Mouse (Mus musculus): ENCODE measurements around the gene Upk1a.
A peak's percentile ranks its signal among the peaks of the same experiment; 100 is the strongest.

Upk1a gene

DNA sequence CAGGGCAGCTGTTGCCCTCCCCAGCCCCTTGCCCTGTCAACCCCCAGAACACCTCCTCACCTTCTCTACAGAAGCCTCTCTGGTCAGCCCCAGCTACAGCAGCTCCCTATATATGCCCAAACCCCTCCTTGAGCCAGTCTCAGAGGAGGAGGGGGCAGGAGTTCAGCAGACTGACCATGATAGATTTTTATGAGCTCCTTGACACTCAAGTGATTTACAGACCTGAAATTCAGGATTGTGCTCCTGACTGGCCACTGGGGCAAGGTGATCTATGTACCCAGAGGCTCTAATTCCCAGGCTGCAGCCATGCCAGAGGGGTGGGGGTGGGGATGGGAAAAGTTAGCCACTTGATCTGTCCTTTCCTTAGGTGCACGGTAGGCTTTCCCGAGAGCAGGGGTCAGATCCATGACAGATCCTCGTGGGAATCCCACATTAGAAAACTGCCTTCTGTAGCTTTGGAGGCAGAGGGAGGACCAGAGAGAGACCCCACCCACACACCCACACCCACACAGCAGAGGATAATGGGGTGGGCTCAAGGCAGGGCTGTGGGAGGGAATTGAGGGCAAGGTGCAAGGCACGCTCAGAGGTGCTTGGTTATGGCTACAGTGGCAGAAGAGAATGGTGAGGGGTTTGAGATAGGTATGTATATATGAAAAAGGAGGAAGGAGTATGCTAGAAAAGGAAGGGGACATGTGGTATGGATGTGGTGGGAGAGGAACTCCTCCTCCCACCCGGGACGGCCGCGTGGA, at the start of gene Upk1a:
Gene Upk1a (minus strand): TSS at position 194 of the 749 bp plus-strand sequence.
- DNase-seq (ENCODE audit: low read depth, low spot score) = no peak

DNA sequence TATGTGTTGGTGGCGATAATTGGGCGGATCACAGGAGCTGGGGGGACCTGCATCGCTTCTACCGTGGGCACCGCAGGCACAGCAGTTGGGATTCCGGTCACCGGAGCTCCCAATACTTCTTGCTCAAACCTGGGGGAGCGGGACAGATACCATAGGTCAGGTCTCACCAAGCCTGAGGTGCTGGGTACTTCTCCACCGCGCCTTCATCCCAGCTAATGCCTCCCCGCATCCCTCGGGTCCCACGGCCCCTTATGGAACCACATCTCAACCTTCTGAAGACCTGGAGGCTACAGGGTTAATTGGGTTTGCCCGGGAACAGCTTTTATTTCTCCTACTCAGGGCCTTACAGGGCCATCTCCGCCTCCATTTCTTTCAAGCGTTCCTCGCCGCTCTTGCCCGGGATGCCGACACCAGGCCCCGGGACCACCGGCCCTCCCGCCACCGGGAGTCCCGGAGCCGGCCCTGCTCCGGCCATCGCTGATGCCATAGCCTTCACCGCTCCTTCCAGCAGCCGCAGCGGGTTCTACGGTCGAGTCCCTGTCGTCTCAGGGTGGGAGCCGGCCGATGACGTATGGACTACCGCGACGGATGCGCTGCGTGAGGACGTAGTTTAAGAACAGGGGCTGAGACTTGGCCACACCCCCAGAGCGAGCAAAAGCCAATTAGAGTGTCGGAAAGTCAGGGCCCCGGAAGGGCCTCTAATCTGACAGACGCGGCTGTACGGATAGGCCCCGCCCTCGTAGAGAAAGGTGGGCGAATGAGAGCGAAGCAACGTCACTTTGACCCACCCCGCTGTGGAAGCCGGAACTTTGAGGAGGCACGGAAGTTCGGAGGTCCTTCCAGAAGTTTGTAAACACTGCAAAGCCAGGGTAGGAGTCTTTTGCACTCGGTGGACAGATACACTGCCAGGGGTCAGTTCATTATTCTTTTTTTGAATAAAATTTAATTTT, 37.2 kb upstream of the Upk1a start, which contains the start of gene Rbm42:
Gene Rbm42 (minus strand): TSS at position 727 of the 950 bp plus-strand sequence.
- peak; percentile 99 for DNase-seq (ENCODE audit: low read depth, low spot score)

DNA sequence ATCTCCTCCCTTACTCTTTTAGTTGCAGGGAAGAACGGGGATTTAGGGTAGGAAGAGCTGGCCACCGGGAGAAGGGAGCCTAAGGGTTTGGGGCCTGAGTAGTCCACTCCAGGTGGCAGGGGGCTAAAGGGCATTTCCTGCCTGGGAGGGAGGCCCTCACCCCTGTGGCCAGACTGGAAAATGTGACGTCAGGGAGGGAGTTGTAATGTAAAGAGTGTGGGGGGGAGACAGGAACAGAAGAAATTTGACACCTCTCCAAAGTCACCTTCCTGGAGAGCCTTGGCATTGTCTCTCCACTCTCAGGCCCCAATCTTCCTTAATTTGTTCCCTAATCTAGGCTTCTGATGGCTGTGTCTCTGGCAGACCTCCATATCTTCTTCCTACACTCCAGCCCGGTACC, 26.4 kb upstream of the Upk1a start:
- DNase-seq (ENCODE audit: low read depth, low spot score) = no peak

GRCm38 (mm10) chr7:30636395-30636794, 23.7 kb upstream of the Upk1a start:
- DNase-seq (ENCODE audit: low read depth, low spot score) = no peak

DNA sequence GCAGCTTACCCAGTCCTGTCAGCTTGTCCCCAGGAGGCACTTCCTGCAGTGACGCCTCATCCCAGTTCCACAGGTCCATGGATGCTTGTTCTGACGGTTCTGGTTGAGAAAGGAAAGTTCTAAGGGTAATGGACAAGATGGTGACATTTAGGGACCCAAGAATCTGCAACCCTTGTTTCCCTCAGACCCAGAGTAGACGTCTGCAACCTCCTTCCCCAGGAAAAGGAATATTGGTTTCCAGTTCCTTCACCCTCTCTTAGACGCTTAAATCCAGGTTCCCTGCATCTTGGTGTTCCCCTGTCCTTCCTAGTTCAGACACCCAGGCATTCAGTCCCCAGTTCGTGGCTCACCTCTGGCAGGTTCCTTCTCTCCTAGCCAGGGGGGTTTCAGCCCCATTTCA, 23.1 kb upstream of the Upk1a start, which contains the start of gene Etv2:
Gene Etv2 (minus strand): TSS at position 101 of the 400 bp plus-strand sequence.
- no peak for DNase-seq (ENCODE audit: low read depth, low spot score)

- DNase-seq (ENCODE audit: low read depth, low spot score) = peak; percentile 72
Observed at GRCm38 (mm10) chr7:30634621-30635020, 22.0 kb upstream of the Upk1a start.

GRCm38 (mm10) chr7:30633762-30634412, 21.2 kb upstream of the Upk1a start:
- no peak for DNase-seq (ENCODE audit: low read depth, low spot score)

DNA sequence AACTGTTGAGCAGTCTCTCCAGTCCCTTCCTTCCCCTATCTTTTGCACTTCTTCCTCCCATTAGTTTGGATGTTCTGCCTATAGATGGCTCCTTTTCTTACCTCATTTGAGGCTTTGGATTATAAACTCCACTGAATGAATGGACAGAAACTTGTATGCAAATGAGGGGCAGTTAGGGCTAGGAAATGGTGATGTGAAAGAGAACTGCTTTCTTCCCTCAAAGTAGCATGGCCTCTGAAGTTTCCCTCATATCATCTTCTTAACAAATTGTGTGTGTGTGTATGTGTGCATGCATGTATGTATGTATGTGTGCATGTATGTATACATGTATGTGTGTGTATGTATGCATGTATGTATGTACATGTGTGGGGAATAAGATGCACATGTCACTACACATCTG, 16.4 kb upstream of the Upk1a start:
- no peak for DNase-seq (ENCODE audit: low read depth, low spot score)

- no peak for DNase-seq (ENCODE audit: low read depth, low spot score)
Observed at GRCm38 (mm10) chr7:30626647-30627046, 14.0 kb upstream of the Upk1a start.

DNA sequence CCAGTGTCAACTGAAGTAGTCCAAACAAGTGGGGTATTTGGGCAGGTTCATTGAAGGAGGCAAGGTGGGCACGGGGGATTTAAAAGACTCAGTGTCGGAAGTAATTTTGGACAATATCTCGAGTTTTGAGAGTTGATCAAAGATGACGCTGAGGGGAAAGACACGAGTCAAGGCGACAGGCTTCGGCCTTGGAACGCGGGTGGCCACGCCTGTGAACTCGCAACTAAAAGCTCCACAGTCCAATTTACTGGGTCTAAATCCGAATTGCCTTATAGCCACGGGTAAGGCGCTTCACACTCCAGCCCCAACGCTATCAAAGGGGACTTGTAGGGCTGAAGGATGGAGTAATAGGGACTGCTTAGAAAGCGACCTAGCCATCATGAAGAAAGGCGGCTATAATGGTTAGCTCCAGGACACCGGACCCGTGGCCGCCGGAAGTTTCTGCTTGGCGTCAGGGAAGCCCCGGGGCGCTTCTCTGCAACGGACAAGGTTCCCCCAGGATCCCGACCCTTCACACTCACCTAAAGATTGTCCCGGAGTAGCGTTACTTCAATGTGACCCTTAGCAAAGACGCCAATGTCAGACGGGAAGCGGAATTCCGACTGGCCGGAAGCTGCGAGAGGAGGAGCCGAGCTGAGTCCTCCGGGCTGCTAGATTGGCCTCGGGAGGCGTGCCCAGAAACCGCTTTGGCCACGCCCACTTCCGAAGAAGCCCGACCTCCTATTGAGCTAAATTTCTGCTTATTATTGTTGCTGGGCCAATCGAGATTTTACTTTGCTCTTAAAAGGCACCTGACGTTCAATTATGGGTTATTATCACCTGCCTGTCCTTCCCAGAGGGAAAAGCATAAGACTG, 13.1 kb upstream of the Upk1a start, which contains the start of gene Cox6b1:
Gene Cox6b1 (minus strand): TSS at position 622 of the 855 bp plus-strand sequence.
- DNase-seq (ENCODE audit: low read depth, low spot score) = peak; percentile 96

- DNase-seq (ENCODE audit: low read depth, low spot score) = peak; percentile 63
Observed at GRCm38 (mm10) chr7:30619202-30619601, 6.6 kb upstream of the Upk1a start.

- no peak for DNase-seq (ENCODE audit: low read depth, low spot score)
Observed at GRCm38 (mm10) chr7:30618658-30619057, 6.0 kb upstream of the Upk1a start.

GRCm38 (mm10) chr7:30615049-30615760, 2.6 kb upstream of the Upk1a start:
- no peak for DNase-seq (ENCODE audit: low read depth, low spot score)

DNA sequence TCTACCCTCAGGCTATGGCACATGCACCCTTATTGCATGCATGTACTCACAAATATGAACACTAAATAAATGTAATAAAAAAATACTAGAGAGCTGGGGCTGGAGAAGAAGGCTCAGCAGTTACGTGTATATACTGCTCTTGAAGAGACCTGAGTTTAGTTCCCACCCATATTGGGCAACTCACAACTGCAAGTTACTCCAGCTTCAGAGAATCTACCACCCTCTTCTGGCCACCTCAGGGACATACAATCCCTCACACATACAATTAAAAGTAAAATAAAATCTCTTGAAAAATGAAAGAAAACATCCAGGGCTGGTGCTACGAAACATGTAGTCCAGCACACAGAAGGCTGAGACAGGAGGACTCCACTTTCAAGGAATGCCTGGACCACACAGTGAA, 1.8 kb upstream of the Upk1a start:
- DNase-seq (ENCODE audit: low read depth, low spot score) = peak; percentile 63

GRCm38 (mm10) chr7:30613529-30614112, 974 bp upstream of the Upk1a start:
- peak; percentile 79 for DNase-seq (ENCODE audit: low read depth, low spot score)

DNA sequence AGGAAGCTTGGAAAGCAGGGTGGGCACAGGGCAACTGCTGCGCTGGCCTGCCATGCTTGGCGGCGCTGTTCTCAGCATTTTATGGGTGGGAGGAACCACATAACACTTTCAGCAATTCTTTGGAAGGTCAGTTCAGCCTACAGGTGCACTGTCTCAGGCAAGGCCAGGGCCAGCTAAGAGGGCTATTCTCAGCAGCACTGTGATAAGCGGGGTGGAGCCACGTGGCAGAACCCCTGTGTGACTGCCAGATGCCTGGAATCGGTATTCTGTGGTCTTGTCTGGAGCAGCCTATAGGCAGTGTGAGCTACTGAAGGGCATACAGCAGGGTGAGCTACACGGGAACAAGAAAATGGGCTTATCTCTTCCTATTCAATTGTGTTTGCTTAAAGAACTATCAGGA, 2.6 kb downstream of the Upk1a start:
- no peak for DNase-seq (ENCODE audit: low read depth, low spot score)

DNA sequence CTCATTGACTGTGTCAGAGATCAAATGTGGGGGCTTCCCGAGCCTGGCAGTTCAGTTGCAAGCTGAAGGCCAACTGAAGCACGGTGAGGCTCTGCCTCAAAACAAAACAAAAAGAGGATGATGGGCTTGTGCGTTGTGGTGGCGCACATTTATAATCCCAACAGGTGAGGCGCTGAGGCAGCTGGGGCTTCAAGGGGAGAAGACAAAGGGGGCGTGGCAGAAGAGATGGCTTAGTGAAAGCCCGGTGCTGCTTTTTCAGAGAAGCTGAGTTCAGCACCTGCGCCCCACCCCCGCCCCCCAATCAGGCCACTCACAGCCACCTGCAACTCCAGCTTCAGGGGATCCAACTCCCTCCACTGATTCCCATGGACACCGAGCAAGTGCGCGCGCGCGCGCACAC, 4.2 kb downstream of the Upk1a start:
- DNase-seq (ENCODE audit: low read depth, low spot score) = no peak

DNA sequence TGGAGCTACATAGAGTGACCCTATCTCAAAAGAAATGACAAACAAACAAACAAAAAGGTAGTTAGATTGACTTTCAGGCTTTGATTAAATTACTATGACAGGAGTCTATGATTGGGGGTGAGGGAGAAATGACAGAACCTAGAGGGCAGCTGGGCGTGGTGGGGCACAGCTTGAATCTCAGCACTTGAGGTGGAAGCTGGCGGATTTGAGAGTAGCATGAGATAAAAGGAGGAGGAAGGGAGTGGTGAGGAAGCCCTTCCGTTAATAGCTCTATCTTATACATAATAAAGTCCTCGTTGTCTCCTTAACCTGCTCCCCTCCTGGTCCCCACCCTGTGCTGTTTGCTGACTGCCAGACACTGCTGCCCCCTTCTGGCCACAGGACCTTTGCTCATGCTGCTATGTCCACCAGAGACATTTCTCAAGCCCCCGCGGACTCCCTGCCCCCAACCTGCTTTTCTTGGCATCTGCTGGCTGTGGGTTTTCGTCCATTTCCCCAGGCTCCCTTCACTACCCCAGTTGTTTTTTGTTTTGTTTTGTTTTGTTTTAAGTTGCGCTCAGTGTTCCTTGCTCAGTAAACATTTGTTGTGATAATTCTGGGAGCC, 4.8 kb downstream of the Upk1a start:
- peak; percentile 89 for DNase-seq (ENCODE audit: low read depth, low spot score)

- no peak for DNase-seq (ENCODE audit: low read depth, low spot score)
Observed at GRCm38 (mm10) chr7:30604944-30605343, 7.7 kb downstream of the Upk1a start.
